Mouse (Mus musculus): ENCODE measurements at regions not wholly inside any gene's neighbourhood (a gene's known extent, or its start where the extent isn't known, plus 50 kb on each side); places are given as distances from the start of the nearest gene placed in this dataset.
"Not testable (repeated sequence)": the region's sequence is repeated elsewhere in the genome, so short reads cannot be mapped to it uniquely, and the experiment has no call there.

DNA sequence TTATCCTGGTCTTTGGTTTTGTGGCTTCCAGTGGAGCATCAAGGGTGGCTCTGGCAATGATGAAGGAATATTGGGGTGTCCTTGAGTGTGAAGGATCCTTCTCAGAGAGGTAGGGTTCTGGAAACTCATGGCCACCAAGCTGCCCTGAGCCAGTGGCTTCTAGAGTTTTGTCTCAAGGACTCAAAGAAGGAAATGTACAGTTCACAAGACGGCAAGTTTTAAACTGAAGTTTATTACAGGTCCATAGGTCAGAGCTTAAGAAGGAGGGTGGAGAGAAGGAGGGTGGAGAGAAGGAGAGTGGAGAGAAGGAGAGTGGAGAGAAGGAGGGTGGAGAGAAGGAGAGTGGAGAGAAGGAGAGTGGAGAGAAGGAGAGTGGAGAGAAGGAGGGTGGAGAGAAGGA lies 178.0 kb downstream of the Wdr11 start:
- ATAC-seq (ENCODE audit: poor library complexity, severe bottlenecking) = not testable (repeated sequence)

DNA sequence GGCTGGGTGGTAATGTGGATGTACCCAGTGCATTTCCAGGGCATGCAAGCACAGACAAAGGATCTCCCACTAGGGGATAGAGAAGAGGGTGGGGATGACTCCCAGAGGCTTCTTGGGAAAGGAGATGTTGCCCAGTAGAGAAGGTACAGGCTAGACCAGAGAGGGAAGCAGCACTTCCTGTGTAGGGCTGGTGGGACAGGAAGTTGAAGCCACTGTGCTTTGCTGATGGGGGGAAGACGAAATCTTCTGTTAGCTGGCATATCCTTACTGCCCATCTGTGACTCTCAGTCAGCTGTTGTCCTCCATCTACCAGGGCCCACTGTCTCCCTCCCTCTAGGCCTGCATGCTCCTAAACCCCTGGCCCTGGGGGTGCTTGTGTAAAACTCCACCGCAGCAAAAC lies 180.2 kb downstream of the Wdr11 start:
- peak; percentile 77 for ATAC-seq (ENCODE audit: poor library complexity, severe bottlenecking)

DNA sequence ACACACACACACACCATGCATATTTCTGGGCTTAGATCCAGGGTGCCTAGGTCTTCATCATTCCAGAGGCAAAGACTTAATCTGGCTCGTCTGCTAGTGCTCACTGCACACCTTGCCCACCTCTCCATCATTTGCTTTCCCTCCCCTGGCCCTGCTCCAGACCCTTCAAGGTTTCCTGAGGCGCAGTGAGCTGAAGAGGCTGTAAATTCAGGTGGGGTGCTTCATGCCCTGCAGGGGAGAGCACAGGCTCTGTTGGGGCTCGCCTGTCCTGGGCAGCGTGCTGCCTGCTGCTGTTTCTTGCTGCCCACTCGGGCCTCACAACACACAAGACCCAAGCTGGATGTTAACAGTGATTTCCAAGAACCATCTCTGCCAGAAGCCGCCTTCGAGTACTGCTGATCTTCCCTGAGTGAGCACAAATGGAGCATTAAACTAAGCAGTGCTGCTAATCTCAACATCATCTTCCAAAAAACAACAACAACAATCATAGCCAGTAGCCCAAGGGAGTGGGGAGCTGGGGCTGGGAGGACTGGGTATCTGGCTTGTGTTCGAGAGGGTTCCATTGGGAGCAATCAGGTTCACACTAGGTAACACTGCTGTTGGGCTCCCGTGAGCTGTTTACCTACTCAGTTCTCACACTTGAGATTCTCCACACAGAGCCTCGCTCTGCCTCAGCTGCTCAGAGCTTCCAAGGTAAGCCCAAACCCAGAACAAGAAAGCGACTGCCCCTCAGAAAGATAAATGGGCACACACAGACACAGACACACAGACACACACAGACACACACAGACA lies 181.1 kb downstream of the Wdr11 start:
- no peak for ATAC-seq (ENCODE audit: poor library complexity, severe bottlenecking)

DNA sequence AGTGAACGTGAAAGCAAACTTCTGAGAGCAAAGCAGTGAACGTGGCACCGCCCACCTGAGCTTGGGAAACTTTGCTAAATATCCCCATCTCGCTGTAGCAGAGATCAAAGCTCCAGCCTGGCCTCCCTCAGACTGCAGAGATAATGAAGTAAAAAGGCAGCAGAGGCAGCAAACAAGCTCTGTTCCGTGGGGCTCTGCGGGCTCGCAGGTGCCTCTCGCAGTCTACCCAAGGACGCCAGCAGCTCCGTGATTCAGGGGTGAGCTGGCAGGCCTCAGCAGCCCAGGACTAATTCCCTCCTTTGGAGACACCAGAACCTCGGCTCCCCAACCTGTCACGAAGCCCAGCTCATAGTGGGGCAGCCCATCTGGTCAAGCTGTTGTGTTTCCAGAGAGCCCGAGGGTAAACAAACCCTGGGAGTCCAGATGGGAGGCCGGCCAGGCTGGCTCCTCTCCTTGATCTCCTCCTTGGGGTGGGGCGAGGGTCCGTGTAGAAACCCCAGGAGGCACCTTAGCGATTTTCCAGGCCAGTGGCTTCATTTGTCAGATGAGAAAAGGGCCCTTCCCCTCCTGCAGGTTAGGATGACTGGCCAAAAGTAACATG lies 182.7 kb downstream of the Wdr11 start:
- no peak for ATAC-seq (ENCODE audit: poor library complexity, severe bottlenecking)

- no peak for ATAC-seq (ENCODE audit: poor library complexity, severe bottlenecking)
Observed at GRCm38 (mm10) chr7:129775189-129775588, 183.5 kb downstream of the Wdr11 start.

DNA sequence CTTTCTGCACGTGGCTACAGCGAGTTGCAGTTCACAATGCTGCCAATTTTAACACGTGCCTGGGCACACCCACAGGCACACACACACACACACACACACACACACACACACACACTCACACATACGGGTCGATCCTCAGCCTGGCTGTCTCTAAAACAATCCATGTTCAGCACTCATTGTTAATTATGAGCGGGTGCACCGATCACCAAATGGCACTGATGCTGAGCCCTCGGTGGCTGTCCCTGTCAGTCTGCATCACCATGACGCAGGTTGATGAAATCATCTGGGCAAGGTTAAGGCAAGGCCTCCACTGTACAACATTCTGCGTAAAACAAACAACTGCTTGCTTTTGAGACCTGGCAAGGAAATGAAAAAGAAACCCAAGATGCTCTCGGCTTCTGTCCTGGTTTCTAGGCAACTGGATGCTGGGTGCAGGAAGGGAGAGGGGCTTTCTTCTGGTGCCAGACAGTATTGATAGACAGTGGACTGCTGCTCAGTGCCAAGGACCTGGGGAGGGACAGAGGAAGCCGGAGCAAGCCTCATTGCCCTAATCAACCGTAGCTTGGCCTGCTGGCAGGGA lies 187.3 kb downstream of the Wdr11 start:
- no peak for ATAC-seq (ENCODE audit: poor library complexity, severe bottlenecking)

DNA sequence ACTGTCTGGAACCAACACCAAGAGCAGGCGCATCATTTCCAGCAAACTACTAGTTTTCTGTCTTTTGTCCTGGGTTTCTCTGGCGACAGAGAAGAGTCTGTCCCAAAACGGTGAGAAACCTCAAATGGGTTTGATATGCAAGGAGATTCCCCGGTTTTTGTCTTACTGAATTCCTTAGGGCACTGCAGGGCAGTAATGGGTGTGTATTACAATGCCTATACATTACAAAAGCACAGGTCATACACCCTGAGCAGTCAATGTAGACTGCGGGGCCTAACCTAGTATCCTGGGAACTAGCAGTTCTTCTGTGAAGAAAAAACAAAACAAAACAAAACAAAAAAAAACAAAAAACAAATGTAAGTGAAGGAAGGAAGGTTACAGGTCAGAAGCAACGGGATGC lies 188.3 kb downstream of the Wdr11 start:
- ATAC-seq (ENCODE audit: poor library complexity, severe bottlenecking) = no peak

DNA sequence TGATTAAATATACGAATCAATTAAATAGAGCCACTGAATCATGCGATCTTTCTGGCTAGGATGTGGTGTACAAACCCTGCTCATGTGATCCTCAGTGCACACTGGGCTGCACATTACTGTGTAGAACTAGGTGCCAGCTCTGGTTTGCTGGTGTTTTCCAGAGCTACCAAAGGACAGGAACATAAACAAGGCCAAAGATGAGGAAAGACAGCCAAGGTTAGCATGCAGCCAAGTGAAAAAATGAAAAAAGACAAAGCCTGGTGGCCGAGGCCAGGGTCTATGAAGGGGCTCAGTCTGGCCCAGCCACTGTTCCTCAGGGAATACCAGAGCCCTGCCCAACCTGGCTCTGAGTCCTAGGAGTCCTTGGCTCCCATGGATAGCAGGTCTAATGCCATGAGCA lies 190.1 kb downstream of the Wdr11 start:
- ATAC-seq (ENCODE audit: poor library complexity, severe bottlenecking) = no peak

DNA sequence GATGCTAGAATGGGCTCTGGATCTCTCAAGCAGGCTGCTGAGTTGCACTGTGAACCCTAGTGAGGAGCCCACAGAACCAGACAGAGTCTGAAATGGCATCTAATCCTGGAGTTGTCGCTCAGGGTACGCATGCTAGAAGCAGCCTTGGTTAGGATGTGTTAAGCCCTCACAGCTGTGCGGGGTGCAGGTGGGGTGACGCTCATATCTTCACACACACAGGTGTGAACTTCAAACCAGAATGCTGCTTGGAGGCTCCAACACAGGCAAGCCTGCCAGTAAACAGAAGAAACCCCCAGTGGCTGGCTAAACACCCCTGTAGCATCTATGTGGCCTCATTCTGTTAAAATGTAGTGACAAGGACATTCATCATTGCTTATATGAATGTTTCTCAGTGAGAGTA lies 193.3 kb downstream of the Wdr11 start:
- ATAC-seq (ENCODE audit: poor library complexity, severe bottlenecking) = no peak

DNA sequence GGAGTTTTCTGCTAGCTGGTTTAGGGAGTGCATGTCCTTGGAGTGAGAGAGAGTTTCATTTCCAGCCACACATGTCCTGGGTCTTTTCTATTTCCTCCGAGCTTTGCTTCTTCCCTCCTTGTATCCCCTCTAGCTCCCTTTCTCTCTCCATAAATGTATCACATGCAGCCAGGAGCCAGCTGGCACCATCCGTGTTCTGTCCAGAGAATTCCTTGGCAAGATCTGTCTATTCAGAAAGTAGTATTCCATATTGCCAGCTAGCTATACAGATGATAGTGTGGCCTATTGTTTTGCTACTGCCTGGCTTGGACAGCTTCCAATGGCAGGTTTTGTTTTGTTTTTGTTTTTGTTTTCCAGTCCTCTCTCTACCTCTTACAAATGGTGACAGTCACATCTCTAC lies 195.3 kb downstream of the Wdr11 start:
- ATAC-seq (ENCODE audit: poor library complexity, severe bottlenecking) = no peak

DNA sequence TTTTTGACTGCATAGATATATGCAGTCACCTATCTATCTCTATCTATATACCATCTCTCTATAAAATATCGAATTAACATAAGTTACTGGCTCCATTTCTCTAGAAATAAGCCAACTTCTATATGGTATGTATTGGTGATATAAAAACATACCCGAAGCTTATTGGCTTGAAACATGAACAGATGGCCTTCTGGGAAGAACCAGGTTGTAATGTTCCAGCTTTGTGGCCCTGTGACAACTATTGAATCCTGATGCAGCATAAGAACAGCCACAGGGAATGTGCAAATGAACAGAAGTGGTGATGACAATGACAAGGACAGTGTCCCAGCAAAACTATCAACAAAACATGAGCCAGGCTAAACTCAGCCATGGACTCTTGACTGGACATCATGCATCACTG lies 196.1 kb downstream of the Wdr11 start:
- no peak for ATAC-seq (ENCODE audit: poor library complexity, severe bottlenecking)

DNA sequence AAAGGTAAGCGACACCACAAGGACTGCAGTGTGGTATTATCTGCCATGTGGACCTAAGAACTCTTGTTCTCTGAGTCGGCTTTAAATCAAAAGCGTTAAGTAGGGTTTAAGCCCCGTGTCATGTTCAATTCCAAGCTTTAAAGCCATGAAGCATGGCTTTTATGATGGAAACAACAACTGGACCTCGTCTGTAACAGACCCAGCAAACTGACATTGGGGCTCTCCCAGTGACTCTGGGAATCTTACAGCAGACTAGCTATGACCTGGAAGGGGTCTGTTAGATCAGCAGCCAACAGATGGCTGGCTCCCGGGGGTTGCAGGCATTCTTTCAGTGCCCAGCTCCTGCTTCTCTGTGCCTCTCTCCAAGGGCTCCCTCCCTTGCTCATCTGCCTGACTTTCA lies 197.8 kb downstream of the Wdr11 start:
- no peak for ATAC-seq (ENCODE audit: poor library complexity, severe bottlenecking)

DNA sequence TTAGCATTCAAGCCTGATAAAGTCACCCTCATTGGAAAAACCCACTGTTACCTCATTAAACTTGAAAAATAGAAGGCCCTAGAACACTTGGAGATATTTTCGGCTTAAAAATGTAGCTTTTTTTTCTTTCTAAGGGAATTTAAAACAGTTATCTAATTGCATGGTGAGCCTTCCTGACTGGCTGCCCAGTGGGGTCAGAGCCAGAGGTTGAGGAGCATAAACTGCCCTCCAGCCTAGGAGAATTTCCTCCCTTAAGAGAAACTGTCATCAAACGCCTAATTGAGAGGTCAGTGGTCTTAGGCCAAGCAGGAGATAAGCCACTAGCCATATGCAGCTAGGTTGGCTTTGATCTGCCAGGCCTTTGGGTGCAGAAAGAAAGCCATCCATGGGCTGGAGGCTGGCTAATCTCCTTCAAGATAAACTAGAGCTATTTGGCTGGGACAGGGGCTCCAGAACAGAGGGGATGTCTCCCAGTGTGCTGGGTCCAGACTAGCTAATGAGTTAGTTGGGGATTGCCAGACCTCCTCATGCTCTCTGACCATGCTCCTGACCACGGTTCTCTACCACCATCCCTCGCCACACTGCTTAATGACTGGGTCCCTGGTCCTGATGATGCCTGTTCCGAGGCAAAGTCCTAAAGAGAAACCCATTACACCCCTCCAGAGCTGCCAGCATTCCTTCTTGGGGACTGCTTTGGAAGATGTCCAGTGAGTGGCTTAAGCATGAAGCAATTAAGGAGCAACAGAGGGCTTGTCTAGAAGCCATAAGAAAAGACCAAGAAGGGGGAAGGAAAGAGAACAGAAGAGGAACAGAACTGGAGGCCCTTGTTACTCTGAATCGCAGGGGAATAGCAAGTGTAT lies 199.2 kb downstream of the Wdr11 start:
- ATAC-seq (ENCODE audit: poor library complexity, severe bottlenecking) = peak; percentile 39

DNA sequence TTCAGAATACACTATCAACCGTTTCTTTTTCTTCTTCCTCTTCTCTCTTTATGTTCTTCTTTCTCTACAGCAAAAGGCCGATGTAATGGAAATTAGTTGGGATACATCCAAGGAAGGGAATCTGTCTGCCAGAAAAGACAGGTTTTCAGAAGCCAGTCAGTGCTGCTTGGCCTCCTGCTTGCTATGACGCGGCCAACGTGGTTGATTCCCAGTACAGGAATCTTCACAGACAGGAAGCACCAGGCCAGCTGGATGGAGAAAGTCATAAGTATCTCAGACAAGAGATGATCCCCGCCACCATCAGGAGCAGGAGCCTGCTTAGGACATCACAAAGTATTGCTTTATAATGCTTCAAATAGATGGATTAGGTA lies 199.8 kb downstream of the Wdr11 start:
- ATAC-seq (ENCODE audit: poor library complexity, severe bottlenecking) = 0 out of 2 replicates have a peak, but pooled peaks have one; percentile 7

DNA sequence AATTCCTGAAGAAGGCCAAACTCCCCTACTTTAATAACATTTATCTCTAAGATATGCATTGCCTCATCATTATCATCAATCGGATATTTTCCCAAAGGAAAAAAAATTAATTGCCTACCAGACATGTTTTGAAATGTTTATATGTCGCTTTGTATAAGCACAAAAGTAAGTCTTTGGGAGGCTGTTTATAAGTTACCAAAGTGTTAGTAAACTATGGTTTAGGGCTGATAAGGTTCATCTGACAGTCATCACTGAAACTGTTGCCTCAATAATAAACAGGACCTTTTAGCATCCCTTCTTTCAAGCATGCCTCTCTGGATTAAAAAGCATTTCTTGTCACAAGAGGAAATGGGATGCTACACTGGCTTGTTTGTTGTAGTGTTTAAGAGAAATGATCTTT lies 202.1 kb downstream of the Wdr11 start:
- ATAC-seq (ENCODE audit: poor library complexity, severe bottlenecking) = no peak

DNA sequence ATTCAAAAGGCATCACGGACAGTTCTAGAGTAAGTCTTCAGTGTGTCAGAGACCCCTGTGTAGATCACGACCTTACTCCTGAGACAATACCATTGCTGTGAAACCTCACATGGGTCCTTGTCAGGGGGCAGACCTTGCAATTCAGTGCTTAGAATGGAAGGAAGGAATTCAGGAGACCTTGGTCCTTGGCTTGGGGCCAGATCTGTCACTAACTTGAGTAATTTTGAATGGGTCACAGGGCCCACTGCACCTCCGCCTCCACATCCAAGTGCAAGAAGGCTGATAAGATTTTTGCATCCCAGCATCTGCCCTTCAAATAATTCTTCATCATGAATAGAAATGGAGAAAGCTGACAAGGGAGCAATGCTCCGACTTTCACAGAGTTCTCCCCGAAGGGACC lies 202.6 kb downstream of the Wdr11 start:
- no peak for ATAC-seq (ENCODE audit: poor library complexity, severe bottlenecking)

GRCm38 (mm10) chr7:129798525-129798924 lies 206.9 kb downstream of the Wdr11 start:
- ATAC-seq (ENCODE audit: poor library complexity, severe bottlenecking) = no peak

DNA sequence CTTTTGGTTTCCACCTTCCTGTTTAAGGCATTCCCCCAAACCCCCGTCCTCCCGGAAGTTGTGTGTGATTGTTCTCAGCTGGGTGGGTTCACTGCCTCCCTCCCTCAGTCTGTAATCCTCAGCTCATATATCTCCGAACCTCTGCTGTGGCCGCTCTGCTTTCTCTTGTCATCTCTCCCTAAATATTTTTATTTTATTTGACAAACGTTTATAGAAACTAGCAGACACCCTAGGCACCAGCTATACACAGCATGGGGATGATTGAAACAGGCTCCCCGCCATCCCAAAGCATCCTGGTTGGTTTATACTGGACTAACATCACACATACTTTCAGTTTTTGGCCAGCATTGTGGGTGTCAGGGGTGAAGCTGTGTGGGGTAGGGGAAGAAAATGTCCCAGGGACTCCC lies 208.8 kb downstream of the Wdr11 start:
- no peak for ATAC-seq (ENCODE audit: poor library complexity, severe bottlenecking)

DNA sequence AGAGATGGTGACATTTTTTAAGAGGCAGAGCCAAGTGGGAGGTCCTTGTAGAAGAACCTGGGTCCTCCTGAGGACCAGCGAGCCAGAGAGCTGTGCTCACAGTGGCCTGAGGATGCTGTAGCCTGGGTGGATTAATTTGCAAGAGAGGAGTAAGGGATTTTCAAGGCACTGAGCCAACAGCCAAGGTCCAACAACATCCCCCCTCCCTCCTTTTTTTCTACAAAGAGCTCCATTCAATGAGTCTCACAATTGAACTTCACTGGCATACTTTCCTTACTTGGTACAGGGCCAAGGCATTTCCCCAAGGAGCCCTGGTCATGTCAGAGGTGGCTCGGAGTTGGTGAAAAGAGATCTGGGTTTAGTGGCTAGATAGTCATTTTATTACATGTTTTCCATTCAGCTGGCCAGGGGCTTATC lies 209.8 kb downstream of the Wdr11 start:
- no peak for ATAC-seq (ENCODE audit: poor library complexity, severe bottlenecking)

DNA sequence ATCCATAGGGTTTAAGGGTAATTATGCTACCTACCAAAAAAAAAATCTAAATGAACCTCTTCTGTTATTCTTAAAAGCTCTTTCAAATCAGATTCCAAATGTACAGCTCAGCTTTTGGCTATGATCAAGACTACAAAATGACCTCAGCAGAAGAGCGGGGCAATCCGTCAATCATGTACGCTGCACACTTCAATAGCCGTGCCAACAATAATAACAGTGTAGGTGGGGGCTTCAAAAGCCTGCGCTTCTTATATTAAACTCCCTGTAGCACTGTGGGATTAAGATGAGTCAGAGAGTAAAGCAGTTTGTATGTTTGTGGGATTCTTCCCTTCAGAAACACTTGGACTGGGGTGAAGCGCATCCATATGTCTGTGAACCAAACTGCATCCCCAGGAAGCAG lies 210.5 kb downstream of the Wdr11 start:
- ATAC-seq (ENCODE audit: poor library complexity, severe bottlenecking) = no peak

- no peak for ATAC-seq (ENCODE audit: poor library complexity, severe bottlenecking)
Observed at GRCm38 (mm10) chr7:129805340-129805739, 213.7 kb downstream of the Wdr11 start.
